Mouse (Mus musculus): Measurements from ENCODE around the gene Gm7247.
"Not testable (repeated sequence)": the region's sequence is repeated elsewhere in the genome, so short reads cannot be mapped to it uniquely, and the experiment has no call there.

The Gm7247 gene

GRCm38 (mm10) chr14:51496955-51497354, 135.4 kb downstream of the Gm7247 start:
- DNase-seq (ENCODE audit: low spot score): no peak

DNA sequence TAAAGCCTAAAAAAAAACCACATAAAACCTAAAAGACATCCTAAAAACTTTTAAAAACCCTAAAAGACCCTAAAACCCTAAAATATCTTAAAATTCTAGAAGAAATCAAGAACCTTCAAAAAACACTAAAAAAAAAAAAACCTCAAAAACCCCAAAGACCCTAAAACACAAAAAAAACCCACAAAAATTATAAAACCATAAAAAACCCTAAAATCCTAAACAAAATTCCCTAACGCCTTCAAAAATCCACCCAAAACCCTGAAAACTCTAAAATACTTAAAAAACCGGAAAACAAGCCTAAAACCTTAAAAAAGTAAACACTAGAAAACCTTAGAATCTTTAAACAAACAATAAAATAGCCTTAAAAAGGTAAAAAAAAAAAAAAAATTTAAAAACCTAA, 136.4 kb downstream of the Gm7247 start:
- DNase-seq (ENCODE audit: low spot score): no peak

GRCm38 (mm10) chr14:51499707-51500275, 138.2 kb downstream of the Gm7247 start:
- DNase-seq (ENCODE audit: low spot score): no peak

GRCm38 (mm10) chr14:51500461-51500860, 138.9 kb downstream of the Gm7247 start:
- DNase-seq (ENCODE audit: low spot score): no peak

DNA sequence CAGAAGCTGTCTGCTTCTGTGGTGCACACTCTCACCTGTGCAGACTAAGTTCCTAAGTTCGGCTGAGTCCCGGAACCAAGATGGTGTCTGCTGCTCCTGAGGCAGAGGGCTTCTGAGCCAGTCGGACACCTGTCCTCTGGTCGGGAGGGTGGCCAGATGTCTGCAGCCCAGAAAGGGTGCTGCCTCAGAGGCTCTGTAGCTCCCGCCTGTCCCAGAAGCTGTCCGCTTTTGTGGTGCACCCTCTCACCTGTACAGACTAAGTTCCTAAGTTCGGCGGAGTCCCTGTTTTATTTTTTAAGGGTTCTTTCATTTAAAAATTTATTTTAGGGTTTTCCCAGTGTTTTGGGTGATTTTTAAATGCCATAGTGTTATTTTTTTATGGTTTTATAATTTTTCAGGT, 145.9 kb downstream of the Gm7247 start:
- no peak for DNase-seq (ENCODE audit: low spot score)

GRCm38 (mm10) chr14:51552490-51552889, 190.9 kb downstream of the Gm7247 start, which contains the start of gene Gm5622:
Gene Gm5622, plus strand, starts transcription at chr14:51552790.
- no peak for DNase-seq (ENCODE audit: low spot score)

- DNase-seq (ENCODE audit: low spot score): not testable (repeated sequence)
Observed at GRCm38 (mm10) chr14:51573963-51574362, 212.4 kb downstream of the Gm7247 start, which contains the start of gene Gm17175. Gene Gm17175, minus strand, starts transcription at chr14:51574063.

DNA sequence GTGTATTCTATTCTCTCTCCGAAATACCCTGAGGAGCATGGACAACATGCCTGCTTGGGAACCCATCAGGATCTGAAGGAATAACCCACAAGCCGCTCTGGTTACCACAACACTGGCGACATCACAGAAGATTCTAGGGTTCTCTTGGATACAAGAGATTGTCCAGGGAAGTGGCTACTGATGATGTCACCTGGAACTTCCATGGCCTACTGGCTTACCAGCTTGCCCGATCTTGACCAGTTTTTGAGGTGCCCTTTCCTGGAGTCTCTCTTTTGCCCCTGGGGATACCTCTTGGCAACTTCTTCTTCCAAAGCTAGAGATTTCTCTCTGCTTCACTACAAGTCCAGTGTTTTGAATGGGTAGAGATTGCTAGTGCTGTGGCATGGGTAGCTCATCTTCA, 230.5 kb downstream of the Gm7247 start, which contains the start of gene Gm17174:
Gene Gm17174, minus strand, starts transcription at position 101 of the 400 bp plus-strand sequence.
- DNase-seq (ENCODE audit: low spot score): not testable (repeated sequence)

DNA sequence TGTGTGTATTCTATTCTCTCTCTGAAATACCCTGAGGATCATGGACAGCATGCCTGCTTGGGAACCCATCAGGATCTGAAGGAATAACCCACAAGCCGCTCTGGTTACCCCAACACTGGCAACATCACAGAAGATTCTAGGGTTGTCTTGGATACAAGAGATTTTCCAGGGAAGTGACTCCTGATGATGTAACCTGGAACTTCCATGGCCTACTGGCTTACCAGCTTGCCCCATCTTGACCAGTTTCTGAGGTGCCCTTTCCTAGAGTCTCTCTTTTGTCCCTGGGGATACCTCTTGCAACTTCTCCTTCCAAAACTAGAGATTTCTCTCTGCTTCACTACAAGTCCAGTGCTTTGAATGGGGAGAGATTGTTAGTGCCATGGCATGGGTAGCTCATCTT, 249.7 kb downstream of the Gm7247 start, which contains the start of gene Gm17078:
Gene Gm17078, minus strand, starts transcription at position 101 of the 400 bp plus-strand sequence.
- DNase-seq (ENCODE audit: low spot score): no peak
